In genomic region chr15:84675317-84675716, GRCm38 (mm10) we compare ENCODE assay signal across 14 mouse cellular contexts. TPM values are rescaled to one million over a fixed set of nuclear protein-coding genes. Genes with fewer than 3 reads are reported as not detected.
DNase-seq lines count a peak whose midpoint lies in the region; ATAC-seq and TF ChIP-seq lines count a peak whose summit lies in the region.
"Had no signal": no experiment of that assay in that cellular context is flagged by ENCODE, and none has a peak within 500 bp of the region (broad histone marks: within the 10 kb centered on the region; RNA-seq: fewer than 3 reads in every experiment).

No protein-coding gene starts in this region.

- no peak for TF ChIP-seq CTCF in liver, embryonic 14.5 days (IDR thresholded peaks at IDR 0.05; ENCODE audit: low read depth)

- no peak for DNase-seq in liver, embryonic 14.5 days (ENCODE audit: low read depth in 3 of 3, low spot score in 3 of 3)
- DNase-seq in kidney, adult 9 months: peak; percentile 87
- DNase-seq in right cerebral cortex, postnatal 14 days: no peak
- no peak for DNase-seq in ovary, adult 18-20 months (ENCODE audit: low spot score)
- no peak for DNase-seq in right cerebral cortex, adult 2 months (ENCODE audit: low spot score in 2 of 2)
- DNase-seq: adrenal gland, postnatal 25 days; cerebellum, adult 9-10 months; gastrocnemius, postnatal 14 days; left cerebral cortex, postnatal 4 days had no signal

- peaks cover 0 to 2% of the 10 kb centered on the region in 2 experiments; a peak in 1 of 4 replicates for H3K4me1 ChIP-seq in liver, embryonic 14.5 days (replicated peaks; ENCODE audit: control insufficient read depth in 2 of 2, insufficient read depth in 2 of 2, low read length in 1 of 2)
- peaks cover 16% of the 10 kb centered on the region for H3K4me1 ChIP-seq in liver, embryonic 12.5 days
- peaks cover 4% of the 10 kb centered on the region for H3K4me1 ChIP-seq in liver, embryonic 16.5 days (ENCODE audit: control insufficient read depth, low read depth, low read length)

- TF ChIP-seq EP300 in liver, embryonic 14.5 days (IDR thresholded peaks at IDR 0.05; ENCODE audit: low read depth): no peak

- no peak overlapping the region for H3K9ac ChIP-seq in liver, embryonic 14.5 days (replicated peaks)
- no peak overlapping the region for H3K9ac ChIP-seq in liver, embryonic 12.5 days
- no peak overlapping the region for H3K9ac ChIP-seq in liver, embryonic 16.5 days (ENCODE audit: low read depth, low read length)

- H3K4me2 ChIP-seq in liver, embryonic 14.5 days (ENCODE audit: low read depth): no peak overlapping the region
- no peak overlapping the region for H3K4me2 ChIP-seq in liver, embryonic 12.5 days
- no peak overlapping the region for H3K4me2 ChIP-seq in liver, embryonic 16.5 days (ENCODE audit: low read depth, low read length)

- H3K27ac ChIP-seq in liver, embryonic 14.5 days: no peak overlapping the region
- no peak overlapping the region for H3K27ac ChIP-seq in liver, embryonic 12.5 days
- H3K27ac ChIP-seq in liver, embryonic 16.5 days (ENCODE audit: low read length): peak overlapping the region; percentile 74
- H3K27ac ChIP-seq: forebrain, embryonic 10.5 days; hindbrain, postnatal 0 days had no signal

- 37% methylated on average over 8 of the region's 8 CpGs for WGBS in liver, embryonic 14.5 days (ENCODE audit: insufficient replicate concordance)
- WGBS in liver, embryonic 12.5 days (ENCODE audit: insufficient replicate concordance): 42% methylated on average over 8 of the region's 8 CpGs
- 35% methylated on average over 8 of the region's 8 CpGs for WGBS in liver, embryonic 16.5 days (ENCODE audit: insufficient replicate concordance)

- H3K9me3 ChIP-seq in liver, embryonic 14.5 days (ENCODE audit: control insufficient read depth, low read length): no peaks in the 10 kb centered on the region
- H3K9me3 ChIP-seq in liver, embryonic 12.5 days (replicated peaks): no peaks in the 10 kb centered on the region
- H3K9me3 ChIP-seq in liver, embryonic 16.5 days (replicated peaks; ENCODE audit: control insufficient read depth, low read length): no peaks in the 10 kb centered on the region
- H3K9me3 ChIP-seq: forebrain, embryonic 10.5 days had no signal

- H3K4me3 ChIP-seq in liver, embryonic 14.5 days (ENCODE audit: insufficient read depth in 1 of 2, low read depth in 2 of 2, low read length in 2 of 2): no peak overlapping the region
- no peak overlapping the region for H3K4me3 ChIP-seq in liver, embryonic 12.5 days
- H3K4me3 ChIP-seq in liver, embryonic 16.5 days (ENCODE audit: low read depth, low read length): no peak overlapping the region
- H3K4me3 ChIP-seq: forebrain, embryonic 10.5 days had no signal

- ATAC-seq in liver, embryonic 14.5 days (ENCODE audit: insufficient read depth): peak; percentile 50
- ATAC-seq in liver, embryonic 12.5 days: no peak
- ATAC-seq in liver, embryonic 16.5 days (ENCODE audit: low read depth): peak; percentile 80
- ATAC-seq: hindbrain, postnatal 0 days; midbrain, embryonic 16.5 days had no signal

- no peaks in the 10 kb centered on the region for H3K36me3 ChIP-seq in liver, embryonic 14.5 days (replicated peaks; ENCODE audit: control insufficient read depth, insufficient read depth, low read depth)
- H3K36me3 ChIP-seq in liver, embryonic 12.5 days: no peaks in the 10 kb centered on the region
- no peaks in the 10 kb centered on the region for H3K36me3 ChIP-seq in liver, embryonic 16.5 days (ENCODE audit: control insufficient read depth, insufficient read depth)
- H3K36me3 ChIP-seq: forebrain, embryonic 10.5 days had no signal

- no peaks in the 10 kb centered on the region for H3K27me3 ChIP-seq in liver, embryonic 14.5 days (ENCODE audit: control insufficient read depth, insufficient read depth, low read length)
- no peaks in the 10 kb centered on the region for H3K27me3 ChIP-seq in liver, embryonic 12.5 days (replicated peaks)
- H3K27me3 ChIP-seq in liver, embryonic 16.5 days (ENCODE audit: control insufficient read depth, insufficient read depth, low read depth, low read length): no peaks in the 10 kb centered on the region

RNA-seq across cellular contexts. Expression of gene Prr5, which starts 5.9 kb away (rescaled TPM):
- 5.2 and 6.6 TPM in 2 replicates for polyA plus RNA-seq in liver, embryonic 14.5 days (2012; rRNA removed)
- 3.0 and 3.7 TPM in 2 replicates for polyA plus RNA-seq in liver, embryonic 14.5 days (2014; fragmentation: Nextera tagmentation; extraction: Ambion mirVana)
- polyA plus RNA-seq in liver, embryonic 12.5 days (2016; fragmentation: Nextera tagmentation; extraction: Ambion mirVana): 12.6 and 14.1 TPM in 2 replicates
- 4.5 and 5.2 TPM in 2 replicates for polyA plus RNA-seq in liver, embryonic 16.5 days (2015; fragmentation: Nextera tagmentation; extraction: Ambion mirVana)

RNA-seq across cellular contexts. Expression of gene Arhgap8, which starts 44.5 kb away (rescaled TPM):
- 0.29 and 0.36 TPM in 2 replicates for polyA plus RNA-seq in liver, embryonic 14.5 days (2012; rRNA removed)
- 0.22 and 0.32 TPM in 2 replicates for polyA plus RNA-seq in liver, embryonic 14.5 days (2014; fragmentation: Nextera tagmentation; extraction: Ambion mirVana)
- 0.88 and 0.91 TPM in 2 replicates for polyA plus RNA-seq in liver, embryonic 12.5 days (2016; fragmentation: Nextera tagmentation; extraction: Ambion mirVana)
- polyA plus RNA-seq in liver, embryonic 16.5 days (2015; fragmentation: Nextera tagmentation; extraction: Ambion mirVana): 0.33 and 0.63 TPM in 2 replicates
